Mouse (Mus musculus): ENCODE measurements around the gene Tmem39b. TPM values are rescaled to one million over a fixed set of nuclear protein-coding genes. Genes with fewer than 3 reads are reported as not detected.
A peak's percentile ranks its signal among the peaks of the same experiment; 100 is the strongest.

The Tmem39b gene
- polyA plus RNA-seq, 1 experiment from 2014 or later, result 25.6 TPM

DNA sequence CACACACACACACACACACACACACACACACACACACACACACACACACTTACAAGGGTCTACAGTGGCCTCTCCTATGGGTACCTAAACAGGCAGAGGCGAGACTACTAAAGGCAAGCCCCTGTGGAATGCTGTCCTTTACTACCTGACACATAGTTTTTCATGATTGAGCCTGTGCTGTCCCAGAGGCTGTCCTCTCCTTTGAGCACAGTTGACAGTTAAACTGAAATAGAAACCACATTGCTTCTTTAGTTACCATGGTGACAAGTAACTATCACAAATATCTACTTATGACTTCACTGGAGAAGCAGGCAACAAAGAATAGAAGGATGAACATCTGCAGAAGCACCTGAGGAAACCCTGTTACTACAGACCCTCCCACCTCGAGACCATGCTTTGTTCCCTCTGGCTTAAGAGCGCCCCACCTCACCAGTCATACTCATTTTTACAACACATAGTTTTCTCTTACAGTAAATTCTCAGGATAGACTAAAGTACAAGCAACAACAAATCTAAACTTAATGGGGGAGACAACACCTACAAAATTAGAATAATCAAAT lies 34.3 kb downstream of the Tmem39b start:
- H3K4me1 ChIP-seq (replicated peaks; ENCODE audit: control insufficient read depth, insufficient read depth, low read length), result no peaks in the 10 kb centered on the region
- H3K36me3 ChIP-seq (replicated peaks; ENCODE audit: control insufficient read depth, insufficient read depth), result peaks cover 74% of the 10 kb centered on the region
- H3K4me2 ChIP-seq (replicated peaks), result no peak overlapping the region
- no peak overlapping the region for H3K4me3 ChIP-seq (replicated peaks; ENCODE audit: low read length)
- ATAC-seq (ENCODE audit: low FRiP score), result no peak
- no peaks in the 10 kb centered on the region for H3K27me3 ChIP-seq (ENCODE audit: control insufficient read depth, insufficient read depth, low read length)
- DNase-seq (ENCODE audit: low spot score), result no peak
- H3K9me3 ChIP-seq (ENCODE audit: control insufficient read depth, low read length), result no peaks in the 10 kb centered on the region
- no peak overlapping the region for H3K9ac ChIP-seq
- H3K27ac ChIP-seq, result no peak overlapping the region
- WGBS, result 80% methylated on average over 3 of the region's 3 CpGs

- no peaks in the 10 kb centered on the region for H3K9me3 ChIP-seq (ENCODE audit: control insufficient read depth, low read length)
- no peaks in the 10 kb centered on the region for H3K4me1 ChIP-seq (replicated peaks; ENCODE audit: control insufficient read depth, insufficient read depth, low read length)
- no peaks in the 10 kb centered on the region for H3K27me3 ChIP-seq (ENCODE audit: control insufficient read depth, insufficient read depth, low read length)
- ATAC-seq (ENCODE audit: low FRiP score), result no peak
- no peak overlapping the region for H3K27ac ChIP-seq
- DNase-seq (ENCODE audit: low spot score), result no peak
- 94% methylated on average over 3 of the region's 3 CpGs for WGBS
- no peak overlapping the region for H3K9ac ChIP-seq
- H3K36me3 ChIP-seq (replicated peaks; ENCODE audit: control insufficient read depth, insufficient read depth), result peaks cover 74% of the 10 kb centered on the region
- no peak overlapping the region for H3K4me3 ChIP-seq (replicated peaks; ENCODE audit: low read length)
- H3K4me2 ChIP-seq (replicated peaks), result no peak overlapping the region
These were observed 35.1 kb downstream of the Tmem39b start for GRCm38 (mm10) chr4:129661584-129661983.

GRCm38 (mm10) chr4:129654770-129655169 lies 41.9 kb downstream of the Tmem39b start:
- Histone ChIP-seq H3K36me3 (replicated peaks; ENCODE audit: control insufficient read depth, insufficient read depth) (peaks cover 96% of the 10 kb centered on the region), H3K4me2 (replicated peaks) (no peak overlapping the region), H3K4me3 (replicated peaks; ENCODE audit: low read length) (no peak overlapping the region), H3K27me3 (ENCODE audit: control insufficient read depth, insufficient read depth, low read length) (no peaks in the 10 kb centered on the region), H3K9me3 (ENCODE audit: control insufficient read depth, low read length) (no peaks in the 10 kb centered on the region), H3K9ac (no peak overlapping the region), H3K4me1 (replicated peaks; ENCODE audit: control insufficient read depth, insufficient read depth, low read length) (no peaks in the 10 kb centered on the region), H3K27ac (no peak overlapping the region)
- DNase-seq (ENCODE audit: low spot score), result no peak
- no peak for ATAC-seq (ENCODE audit: low FRiP score)
- 94% methylated on average over 14 of the region's 14 CpGs for WGBS

GRCm38 (mm10) chr4:129650359-129650758 lies 46.3 kb downstream of the Tmem39b start:
- DNase-seq (ENCODE audit: low spot score) (no peak), ATAC-seq (ENCODE audit: low FRiP score) (no peak)
- no peaks in the 10 kb centered on the region for H3K9me3 ChIP-seq (ENCODE audit: control insufficient read depth, low read length)
- no peaks in the 10 kb centered on the region for H3K4me1 ChIP-seq (replicated peaks; ENCODE audit: control insufficient read depth, insufficient read depth, low read length)
- no peaks in the 10 kb centered on the region for H3K27me3 ChIP-seq (ENCODE audit: control insufficient read depth, insufficient read depth, low read length)
- no peak overlapping the region for H3K9ac ChIP-seq
- H3K4me2 ChIP-seq (replicated peaks), result no peak overlapping the region
- 96% methylated on average over 8 of the region's 8 CpGs for WGBS
- no peak overlapping the region for H3K27ac ChIP-seq
- H3K4me3 ChIP-seq (replicated peaks; ENCODE audit: low read length), result no peak overlapping the region
- peaks cover 97% of the 10 kb centered on the region for H3K36me3 ChIP-seq (replicated peaks; ENCODE audit: control insufficient read depth, insufficient read depth)

DNA sequence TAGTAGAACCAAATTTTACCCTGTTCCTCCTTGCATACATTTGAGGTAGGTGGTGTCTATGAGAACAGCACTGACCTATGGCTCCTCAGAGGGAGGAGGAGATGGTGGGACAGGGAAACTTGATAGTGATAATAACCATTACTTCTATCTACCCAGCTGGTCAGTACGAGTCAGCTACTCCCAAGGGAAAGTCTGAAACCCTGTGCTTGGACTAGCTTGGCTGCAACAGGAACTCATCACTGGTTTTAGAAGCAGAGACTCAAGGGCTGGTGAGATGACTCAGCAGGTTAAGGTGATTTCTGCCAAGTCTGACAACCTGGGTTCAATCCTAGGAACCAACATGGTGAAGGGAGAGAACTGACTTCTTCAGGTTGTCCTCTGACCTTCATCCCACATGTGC lies 48.0 kb downstream of the Tmem39b start:
- peaks cover 92% of the 10 kb centered on the region for H3K36me3 ChIP-seq (replicated peaks; ENCODE audit: control insufficient read depth, insufficient read depth)
- 96% methylated on average over 1 of the region's 1 CpGs for WGBS

GRCm38 (mm10) chr4:129645204-129645603 lies 51.4 kb downstream of the Tmem39b start:
- peaks cover 60% of the 10 kb centered on the region for H3K36me3 ChIP-seq (replicated peaks; ENCODE audit: control insufficient read depth, insufficient read depth)
- no peak overlapping the region for H3K27ac ChIP-seq
- H3K27me3 ChIP-seq (ENCODE audit: control insufficient read depth, insufficient read depth, low read length), result no peaks in the 10 kb centered on the region
- no peak overlapping the region for H3K4me3 ChIP-seq (replicated peaks; ENCODE audit: low read length)
- DNase-seq (ENCODE audit: low spot score) (no peak), ATAC-seq (ENCODE audit: low FRiP score) (no peak)
- no peaks in the 10 kb centered on the region for H3K9me3 ChIP-seq (ENCODE audit: control insufficient read depth, low read length)
- H3K4me2 ChIP-seq (replicated peaks), result no peak overlapping the region
- H3K4me1 ChIP-seq (replicated peaks; ENCODE audit: control insufficient read depth, insufficient read depth, low read length), result no peaks in the 10 kb centered on the region
- no peak overlapping the region for H3K9ac ChIP-seq
- WGBS, result 87% methylated on average over 6 of the region's 6 CpGs

More for the DNA sequence above, 48.0 kb downstream of the Tmem39b start:
- no peaks in the 10 kb centered on the region for H3K4me1 ChIP-seq (replicated peaks; ENCODE audit: control insufficient read depth, insufficient read depth, low read length)
- ATAC-seq (ENCODE audit: low FRiP score) (no peak), DNase-seq (ENCODE audit: low spot score) (no peak)
- no peak overlapping the region for H3K4me3 ChIP-seq (replicated peaks; ENCODE audit: low read length)
- no peak overlapping the region for H3K4me2 ChIP-seq (replicated peaks)
- H3K27ac ChIP-seq, result no peak overlapping the region
- no peaks in the 10 kb centered on the region for H3K27me3 ChIP-seq (ENCODE audit: control insufficient read depth, insufficient read depth, low read length)
- H3K9me3 ChIP-seq (ENCODE audit: control insufficient read depth, low read length), result no peaks in the 10 kb centered on the region
- H3K9ac ChIP-seq, result no peak overlapping the region

- H3K36me3 ChIP-seq (replicated peaks; ENCODE audit: control insufficient read depth, insufficient read depth), result peaks cover 49% of the 10 kb centered on the region
These were observed 54.9 kb downstream of the Tmem39b start for GRCm38 (mm10) chr4:129641756-129642155.

DNA sequence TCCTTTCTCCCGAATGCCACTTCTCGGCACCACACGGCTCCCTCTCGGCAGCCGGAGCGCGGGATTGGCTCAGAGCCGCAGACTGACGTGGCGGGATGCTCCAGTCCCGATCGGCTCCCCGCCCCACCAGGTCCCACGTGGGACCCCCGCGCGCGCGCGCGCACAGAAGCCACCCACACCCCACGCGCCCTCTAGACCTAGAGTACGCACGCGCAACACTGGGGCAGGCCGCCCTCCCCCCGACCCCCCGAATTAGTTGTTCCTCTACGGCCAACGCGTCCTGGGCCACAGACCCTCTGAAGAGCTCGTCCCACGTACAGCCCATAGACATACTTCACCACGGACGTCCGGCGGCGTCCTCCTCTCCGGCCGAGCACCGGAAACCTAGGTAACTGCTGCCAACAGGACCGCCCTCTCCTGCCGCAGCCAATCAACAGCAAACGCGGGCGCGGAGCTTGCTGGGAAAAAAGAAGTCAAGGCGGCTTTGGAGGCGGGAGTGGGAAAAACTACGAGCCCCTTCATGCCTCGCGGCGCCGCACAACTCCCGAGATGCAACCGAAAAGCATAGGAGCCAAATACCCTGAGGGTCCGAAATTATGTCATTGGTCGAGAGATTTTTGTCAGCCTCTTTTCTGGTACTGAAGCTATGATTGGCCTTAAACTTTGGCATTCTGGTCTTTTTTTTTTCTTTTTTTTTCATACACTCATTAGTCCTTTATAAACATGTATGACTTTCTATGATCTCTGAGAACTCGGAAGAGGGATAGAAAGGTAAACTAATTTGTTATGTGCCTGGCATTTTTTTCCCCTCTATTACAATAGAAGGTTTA lies 55.8 kb downstream of the Tmem39b start, which contains the start of gene Txlna:
TSS of gene Txlna (minus strand) at position 428 of the 830 bp plus-strand sequence.
- Histone ChIP-seq H3K4me2 (replicated peaks) (peak within 1 kb of the TSS; percentile 95), H3K9ac (peak within 1 kb of the TSS; percentile 82), H3K27ac (peak within 1 kb of the TSS; percentile 92), H3K4me3 (replicated peaks; ENCODE audit: low read length) (peak within 1 kb of the TSS; percentile 46), H3K36me3 (replicated peaks; ENCODE audit: control insufficient read depth, insufficient read depth) (peaks cover 49% of the 10 kb centered on the region), H3K9me3 (ENCODE audit: control insufficient read depth, low read length) (no peaks in the 10 kb centered on the region), H3K4me1 (replicated peaks; ENCODE audit: control insufficient read depth, insufficient read depth, low read length) (peaks cover 20% of the 10 kb centered on the region), H3K27me3 (ENCODE audit: control insufficient read depth, insufficient read depth, low read length) (no peaks in the 10 kb centered on the region)
- ATAC-seq (ENCODE audit: low FRiP score), result peak; percentile 96
- under 1% methylated on average over 60 of the region's 60 CpGs for WGBS
- DNase-seq (ENCODE audit: low spot score), result peak; percentile 97

More at GRCm38 (mm10) chr4:129641756-129642155, 54.9 kb downstream of the Tmem39b start:
- Histone ChIP-seq H3K27ac (no peak overlapping the region), H3K27me3 (ENCODE audit: control insufficient read depth, insufficient read depth, low read length) (no peaks in the 10 kb centered on the region), H3K4me3 (replicated peaks; ENCODE audit: low read length) (peak overlapping the region; percentile 46; the same call in 1 of the 2 replicates), H3K9me3 (ENCODE audit: control insufficient read depth, low read length) (no peaks in the 10 kb centered on the region), H3K4me1 (replicated peaks; ENCODE audit: control insufficient read depth, insufficient read depth, low read length) (peaks cover 20% of the 10 kb centered on the region), H3K4me2 (replicated peaks) (peak overlapping the region; percentile 37), H3K9ac (0 out of 2 replicates have a peak overlapping the region, but pooled peaks have one; percentile 13)
- ATAC-seq (ENCODE audit: low FRiP score) (no peak), DNase-seq (ENCODE audit: low spot score) (no peak)
- WGBS, result 59% methylated on average over 5 of the region's 5 CpGs

- Histone ChIP-seq H3K27me3 (ENCODE audit: control insufficient read depth, insufficient read depth, low read length) (no peaks in the 10 kb centered on the region), H3K36me3 (replicated peaks; ENCODE audit: control insufficient read depth, insufficient read depth) (peaks cover 49% of the 10 kb centered on the region), H3K9me3 (ENCODE audit: control insufficient read depth, low read length) (no peaks in the 10 kb centered on the region), H3K4me1 (replicated peaks; ENCODE audit: control insufficient read depth, insufficient read depth, low read length) (peaks cover 20% of the 10 kb centered on the region), H3K9ac (peak overlapping the region; percentile 82), H3K4me2 (replicated peaks) (peak overlapping the region; percentile 95), H3K4me3 (replicated peaks; ENCODE audit: low read length) (peak overlapping the region; percentile 46), H3K27ac (peak overlapping the region; percentile 92)
- DNase-seq (ENCODE audit: low spot score), result no peak
- WGBS, result 1% methylated on average over 17 of the region's 17 CpGs
- ATAC-seq (ENCODE audit: low FRiP score), result no peak
These were observed 56.5 kb downstream of the Tmem39b start for GRCm38 (mm10) chr4:129640101-129640637.

Data from hindbrain, embryonic 14.5 days (tissue).